Mouse (Mus musculus) hindbrain, embryonic 12.5 days (tissue): ENCODE data around the gene Coro2a. TPM values are rescaled to one million over a fixed set of nuclear protein-coding genes. Genes with fewer than 3 reads are reported as not detected.

Experiments
- ATAC-seq: fragments of 200-750 bp; cut with Nextera tagmentation; 2 replicates; pipeline ENCODE4 v1.8.0; 2017; ENCODE audit warnings: moderate TSS enrichment; ENCODE audit not compliant: low FRiP score
- H3K27ac ChIP-seq: fragments of 300-500 bp; sonication (generic); 2 replicates; pipeline ENCODE4 v1.5.1; 2016; ENCODE audit warnings: mild to moderate bottlenecking
- H3K27me3 ChIP-seq: fragments of 300-500 bp; sonication (generic); 2 replicates; pipeline ENCODE4 v1.6.1; 2016; ENCODE audit warnings: mild to moderate bottlenecking
- H3K36me3 ChIP-seq: fragments of 300-500 bp; sonication (generic); 2 replicates; pipeline ENCODE4 v1.6.1; 2016; ENCODE audit warnings: mild to moderate bottlenecking
- H3K4me1 ChIP-seq: fragments of 300-500 bp; sonication (generic); 2 replicates; pipeline ENCODE4 v1.6.1; 2016
- H3K4me2 ChIP-seq: fragments of 300-500 bp; sonication (generic); replicated peaks from 2 replicates; pipeline ENCODE4 v1.6.1; 2016; ENCODE audit warnings: mild to moderate bottlenecking
- H3K4me3 ChIP-seq: fragments of 300-500 bp; sonication (generic); 2 replicates; pipeline ENCODE4 v1.5.1; 2016; ENCODE audit warnings: mild to moderate bottlenecking
- H3K9ac ChIP-seq: fragments of 300-500 bp; sonication (generic); 2 replicates; pipeline ENCODE4 v1.6.1; 2016; ENCODE audit warnings: mild to moderate bottlenecking, moderate library complexity
- H3K9me3 ChIP-seq: fragments of 300-500 bp; sonication (generic); replicated peaks from 2 replicates; pipeline ENCODE4 v1.6.1; 2016; ENCODE audit warnings: mild to moderate bottlenecking
- WGBS: fragments of 180-500 bp; shearing (Covaris S2); methylation state at CpG from one replicate; pipeline ENCODE4 v1.1.7; 2016; 5-methylcytosine and 5-hydroxymethylcytosine counted together
- polyA plus RNA-seq: library from polyadenylated mRNA; unstranded; fragments of >200 nt; fragmentation: Nextera tagmentation; extraction: Ambion mirVana; gene quantifications from 2 replicates; pipeline ENCODE4 v1.2.1, GENCODE M21; 2016

Coro2a gene
- polyA plus RNA-seq, 1 experiment from 2014 or later, result 7.0 TPM

GRCm38 (mm10) chr4:46562841-46563240 lies 39.2 kb downstream of the Coro2a start:
- WGBS, result 95% methylated on average over 14 of the region's 14 CpGs
- H3K9me3 ChIP-seq, result no peaks in the 10 kb centered on the region

GRCm38 (mm10) chr4:46562037-46562436 lies 40.0 kb downstream of the Coro2a start:
- no peaks in the 10 kb centered on the region for H3K4me1 ChIP-seq
- H3K9me3 ChIP-seq, result no peaks in the 10 kb centered on the region
- H3K27me3 ChIP-seq, result no peaks in the 10 kb centered on the region
- WGBS, result 76% methylated on average over 5 of the region's 5 CpGs
- no peaks in the 10 kb centered on the region for H3K36me3 ChIP-seq
- no peak overlapping the region for H3K27ac ChIP-seq
- no peak overlapping the region for H3K9ac ChIP-seq
- no peak for ATAC-seq
- no peak overlapping the region for H3K4me3 ChIP-seq
- H3K4me2 ChIP-seq, result no peak overlapping the region

More at GRCm38 (mm10) chr4:46562841-46563240, 39.2 kb downstream of the Coro2a start:
- ATAC-seq, result no peak
- Histone ChIP-seq H3K4me1 (no peaks in the 10 kb centered on the region), H3K27me3 (no peaks in the 10 kb centered on the region), H3K4me3 (no peak overlapping the region), H3K9ac (no peak overlapping the region), H3K4me2 (no peak overlapping the region), H3K36me3 (no peaks in the 10 kb centered on the region), H3K27ac (no peak overlapping the region)

- H3K9ac ChIP-seq, result no peak overlapping the region
- no peaks in the 10 kb centered on the region for H3K4me1 ChIP-seq
- H3K36me3 ChIP-seq, result no peaks in the 10 kb centered on the region
- H3K4me3 ChIP-seq, result no peak overlapping the region
- no peaks in the 10 kb centered on the region for H3K27me3 ChIP-seq
- 73% methylated on average over 14 of the region's 14 CpGs for WGBS
- ATAC-seq, result no peak
- no peak overlapping the region for H3K27ac ChIP-seq
- no peaks in the 10 kb centered on the region for H3K9me3 ChIP-seq
- no peak overlapping the region for H3K4me2 ChIP-seq
Observed at GRCm38 (mm10) chr4:46560069-46560705, 41.8 kb downstream of the Coro2a start.

GRCm38 (mm10) chr4:46558672-46559667 lies 43.0 kb downstream of the Coro2a start:
- H3K9me3 ChIP-seq, result no peaks in the 10 kb centered on the region
- no peaks in the 10 kb centered on the region for H3K36me3 ChIP-seq
- no peak overlapping the region for H3K27ac ChIP-seq
- no peak for ATAC-seq
- no peak overlapping the region for H3K9ac ChIP-seq
- no peaks in the 10 kb centered on the region for H3K4me1 ChIP-seq
- WGBS, result 78% methylated on average over 22 of the region's 22 CpGs
- H3K4me2 ChIP-seq, result no peak overlapping the region
- no peak overlapping the region for H3K4me3 ChIP-seq
- no peaks in the 10 kb centered on the region for H3K27me3 ChIP-seq

- 77% methylated on average over 3 of the region's 3 CpGs for WGBS
- H3K9me3 ChIP-seq, result no peaks in the 10 kb centered on the region
- H3K4me3 ChIP-seq, result no peak overlapping the region
- no peaks in the 10 kb centered on the region for H3K27me3 ChIP-seq
- no peak for ATAC-seq
- H3K4me2 ChIP-seq, result no peak overlapping the region
- no peak overlapping the region for H3K27ac ChIP-seq
- H3K4me1 ChIP-seq, result no peaks in the 10 kb centered on the region
- H3K9ac ChIP-seq, result no peak overlapping the region
- H3K36me3 ChIP-seq, result no peaks in the 10 kb centered on the region
Observed at GRCm38 (mm10) chr4:46556933-46557332, 45.1 kb downstream of the Coro2a start.

- 81% methylated on average over 9 of the region's 9 CpGs for WGBS
Observed at GRCm38 (mm10) chr4:46555762-46556161, 46.2 kb downstream of the Coro2a start.

GRCm38 (mm10) chr4:46554295-46555069 lies 47.5 kb downstream of the Coro2a start:
- ATAC-seq, result no peak
- Histone ChIP-seq H3K4me2 (no peak overlapping the region), H3K36me3 (no peaks in the 10 kb centered on the region), H3K9ac (no peak overlapping the region), H3K9me3 (no peaks in the 10 kb centered on the region), H3K27me3 (no peaks in the 10 kb centered on the region), H3K4me1 (0 out of 2 replicates have a peak, but pooled peaks cover 4% of the 10 kb centered on the region), H3K4me3 (no peak overlapping the region), H3K27ac (no peak overlapping the region)
- 85% methylated on average over 10 of the region's 10 CpGs for WGBS

More at GRCm38 (mm10) chr4:46555762-46556161, 46.2 kb downstream of the Coro2a start:
- no peaks in the 10 kb centered on the region for H3K36me3 ChIP-seq
- no peak overlapping the region for H3K4me2 ChIP-seq
- no peak overlapping the region for H3K9ac ChIP-seq
- H3K4me3 ChIP-seq, result no peak overlapping the region
- ATAC-seq, result no peak
- H3K9me3 ChIP-seq, result no peaks in the 10 kb centered on the region
- H3K27me3 ChIP-seq, result no peaks in the 10 kb centered on the region
- no peak overlapping the region for H3K27ac ChIP-seq
- H3K4me1 ChIP-seq, result no peaks in the 10 kb centered on the region

GRCm38 (mm10) chr4:46553864-46554263 lies 48.1 kb downstream of the Coro2a start:
- Histone ChIP-seq H3K4me1 (0 out of 2 replicates have a peak, but pooled peaks cover 4% of the 10 kb centered on the region), H3K27ac (no peak overlapping the region), H3K27me3 (no peaks in the 10 kb centered on the region), H3K4me3 (no peak overlapping the region), H3K9ac (no peak overlapping the region), H3K4me2 (no peak overlapping the region), H3K36me3 (no peaks in the 10 kb centered on the region), H3K9me3 (no peaks in the 10 kb centered on the region)
- WGBS, result 77% methylated on average over 1 of the region's 1 CpGs
- ATAC-seq, result no peak

- no peak overlapping the region for H3K4me3 ChIP-seq
- ATAC-seq, result no peak
Observed at GRCm38 (mm10) chr4:46550406-46550805, 51.6 kb downstream of the Coro2a start.

GRCm38 (mm10) chr4:46549979-46550378 lies 52.0 kb downstream of the Coro2a start:
- WGBS, result 70% methylated on average over 9 of the region's 10 CpGs
- H3K27me3 ChIP-seq, result peaks cover 4% of the 10 kb centered on the region; the same call in 1 of the 2 replicates
- no peaks in the 10 kb centered on the region for H3K9me3 ChIP-seq
- no peak overlapping the region for H3K4me3 ChIP-seq
- no peaks in the 10 kb centered on the region for H3K36me3 ChIP-seq
- no peak for ATAC-seq
- H3K4me2 ChIP-seq, result no peak overlapping the region
- H3K9ac ChIP-seq, result no peak overlapping the region
- peaks cover 12% of the 10 kb centered on the region for H3K4me1 ChIP-seq
- H3K27ac ChIP-seq, result no peak overlapping the region

More at GRCm38 (mm10) chr4:46550406-46550805, 51.6 kb downstream of the Coro2a start:
- Histone ChIP-seq H3K27me3 (peaks cover 2% of the 10 kb centered on the region; the same call in 1 of the 2 replicates), H3K9ac (no peak overlapping the region), H3K9me3 (no peaks in the 10 kb centered on the region), H3K4me2 (no peak overlapping the region), H3K27ac (no peak overlapping the region), H3K4me1 (peaks cover 12% of the 10 kb centered on the region), H3K36me3 (no peaks in the 10 kb centered on the region)
- WGBS, result 56% methylated on average over 8 of the region's 8 CpGs

GRCm38 (mm10) chr4:46546709-46547108 lies 55.3 kb downstream of the Coro2a start:
- no peaks in the 10 kb centered on the region for H3K9me3 ChIP-seq
- H3K4me3 ChIP-seq, result no peak overlapping the region
- peaks cover 4% of the 10 kb centered on the region; the same call in 1 of the 2 replicates for H3K27me3 ChIP-seq
- no peak overlapping the region for H3K9ac ChIP-seq
- H3K36me3 ChIP-seq, result no peaks in the 10 kb centered on the region
- H3K4me2 ChIP-seq, result no peak overlapping the region
- ATAC-seq, result peak; percentile 38; the same call in 1 of the 2 replicates
- peaks cover 14% of the 10 kb centered on the region for H3K4me1 ChIP-seq
- no peak overlapping the region for H3K27ac ChIP-seq
- 31% methylated on average over 6 of the region's 6 CpGs for WGBS

GRCm38 (mm10) chr4:46545498-46545897 lies 56.5 kb downstream of the Coro2a start:
- WGBS, result 13% methylated on average over 9 of the region's 9 CpGs
- H3K27ac ChIP-seq, result no peak overlapping the region
- H3K4me3 ChIP-seq, result no peak overlapping the region
- no peak overlapping the region for H3K4me2 ChIP-seq
- ATAC-seq, result no peak
- H3K36me3 ChIP-seq, result no peaks in the 10 kb centered on the region
- no peak overlapping the region for H3K9ac ChIP-seq
- H3K4me1 ChIP-seq, result peaks cover 15% of the 10 kb centered on the region
- H3K27me3 ChIP-seq, result peaks cover 4% of the 10 kb centered on the region; the same call in 1 of the 2 replicates
- H3K9me3 ChIP-seq, result no peaks in the 10 kb centered on the region
